Mouse (Mus musculus): ENCODE results near the gene Bco2.

GRCm38 (mm10) chr9:50586955-50587354 lies 32.0 kb upstream of the Bco2 start:
- TF ChIP-seq POLR2A (IDR thresholded peaks at IDR 0.05; ENCODE audit: insufficient read depth, low read length) (no peak), CTCF (IDR thresholded peaks at IDR 0.05; ENCODE audit: low read depth, low read length) (no peak), EP300 (IDR thresholded peaks at IDR 0.05; ENCODE audit: insufficient read depth, low read depth, low read length) (no peak)

Measured in ES-Bruce4 (cell line).